Mouse (Mus musculus) leukemia stem cell, adult 10-12 weeks (primary cell): Measurements from ENCODE around the gene Cyp2a5. TPM values are rescaled to one million over a fixed set of nuclear protein-coding genes. Genes with fewer than 3 reads are reported as not detected.

Experiments
- polyA plus RNA-seq: library from polyadenylated mRNA; stranded (reverse); fragments of >175 nt; gene quantifications from 2 replicates; pipeline ENCODE4 v1.2.3, GENCODE M21; 2012; ENCODE audit warnings: low replicate concordance

Gene Cyp2a5
- polyA plus RNA-seq = 0.69 TPM in 1 of 2 replicates, not detected in the other

GRCm38 (mm10) chr7:26835059-26835458, at the start of gene Cyp2a5:
Gene Cyp2a5 (plus strand): TSS chr7:26835305.

GRCm38 (mm10) chr7:26808592-26808991, 26.5 kb upstream of the Cyp2a5 start, which contains the start of gene Cyp2g1:
Gene Cyp2g1 (plus strand): TSS chr7:26808892.

Other genes starting within 250 kb of the Cyp2a5 start
- gene Vmn1r185, start 216.8 kb upstream of the Cyp2a5 start, polyA plus RNA-seq = not detected in 2 replicates
- gene Cyp2b23, start 148.9 kb upstream of the Cyp2a5 start, polyA plus RNA-seq = not detected in 2 replicates
- gene Cyp2b19, start 78.2 kb upstream of the Cyp2a5 start, polyA plus RNA-seq = not detected in 2 replicates
- not detected in 2 replicates for gene Cyp2g1, start 26.4 kb upstream of the Cyp2a5 start, polyA plus RNA-seq
- gene Cyp2a22, start 104.1 kb downstream of the Cyp2a5 start, polyA plus RNA-seq = not detected in 2 replicates
- gene Cyp2a12, start 193.8 kb downstream of the Cyp2a5 start, polyA plus RNA-seq = not detected in 2 replicates